8 mouse cellular contexts compared by ENCODE assay signal in the genomic region with DNA sequence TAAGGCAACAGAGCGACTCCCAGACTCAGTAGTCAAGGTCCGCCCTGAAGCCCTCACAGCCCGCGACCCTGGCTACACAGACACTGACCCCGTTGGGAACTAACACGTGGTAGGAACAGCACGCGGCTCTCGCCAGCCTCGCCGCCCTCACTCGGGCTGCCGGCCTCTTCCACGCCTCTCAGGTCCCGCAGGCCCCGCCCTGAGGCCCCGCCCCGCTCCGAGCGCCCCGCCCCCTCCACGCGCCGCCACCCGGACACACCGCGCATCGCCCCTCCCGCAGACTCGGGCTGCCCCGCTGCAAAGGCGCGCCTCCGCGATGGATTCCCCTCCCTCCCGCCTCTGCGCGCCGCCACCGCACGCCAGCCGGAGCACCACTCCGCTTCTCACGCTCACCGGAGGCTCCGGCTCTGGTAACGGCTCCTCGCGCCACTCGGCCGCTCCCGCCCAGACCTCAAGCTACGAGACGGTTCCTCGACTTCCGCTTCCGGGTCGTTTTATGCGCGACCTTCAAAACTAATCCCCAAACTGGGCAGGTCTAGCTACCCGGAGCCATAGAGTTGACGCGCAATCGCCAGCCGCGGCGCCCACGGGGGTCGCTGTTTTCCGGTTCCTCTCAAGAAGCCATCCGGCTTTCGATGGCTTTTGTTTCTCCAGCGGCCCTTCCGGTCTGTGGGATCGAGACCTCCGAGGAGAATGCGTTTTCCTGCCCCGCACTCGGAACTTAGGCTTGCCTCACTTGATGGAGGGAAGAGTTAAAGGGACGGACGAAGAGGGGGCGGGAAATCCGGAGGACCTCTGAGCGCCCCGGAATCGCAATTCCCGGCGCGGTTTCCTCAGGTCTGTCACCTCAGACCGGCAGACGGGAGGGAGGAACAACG. TPM values are rescaled to one million over a fixed set of nuclear protein-coding genes. Genes with fewer than 3 reads are reported as not detected.
A peak's percentile ranks its signal among the peaks of the same experiment; 100 is the strongest.
DNase-seq lines count a peak whose midpoint lies in the region; ATAC-seq and TF ChIP-seq lines count a peak whose summit lies in the region.

Eif1ad (plus strand) TSS at position 567 of the 878 bp plus-strand sequence.

- intact Hi-C loops in gastrocnemius, adult 2 months (cut with DNase I): loop anchor here (1.0 kb wide), 1 partner anchor 22 kb away; the partner anchor contains the start of gene Sart1
- intact Hi-C loops in left cerebral cortex, adult 2 months (cut with DNase I): loop anchor here (1.0 to 5.0 kb wide), 4 partner anchors 22 to 321 kb away; partner anchors contain the start of genes AI837181, Drap1, Map3k11 and Mus81

- peak; percentile 78 for ATAC-seq in common myeloid progenitor, adult 5-6 weeks (replicated peaks; ENCODE audit: low read depth, poor library complexity, severe bottlenecking)
- ATAC-seq in hindbrain, postnatal 0 days: peak; percentile 96
- ATAC-seq in megakaryocyte, adult 5-6 weeks (ENCODE audit: poor library complexity, severe bottlenecking): peak; percentile 88

- peaks cover 14% of the 10 kb centered on the region; the same call in 1 of the 2 replicates for H3K4me1 ChIP-seq in hindbrain, postnatal 0 days (ENCODE audit: insufficient read depth, low read length)

- TF ChIP-seq CTCF in gastrocnemius, adult 2 months (IDR thresholded peaks at IDR 0.05): peak; percentile 50
- peak; percentile 37; the same call in 1 of the 2 replicates for TF ChIP-seq CTCF in hindbrain, postnatal 0 days (IDR thresholded peaks at IDR 0.05; ENCODE audit: low read depth)
- TF ChIP-seq CTCF in left cerebral cortex, adult 2 months (IDR thresholded peaks at IDR 0.05): peak; percentile 36

- peak within 1 kb of the TSS; percentile 75 for H3K9ac ChIP-seq in hindbrain, postnatal 0 days (replicated peaks; ENCODE audit: low read length)

- under 1% methylated on average over 88 of the region's 92 CpGs for WGBS in hindbrain, postnatal 0 days

- H3K9me3 ChIP-seq in hindbrain, postnatal 0 days (ENCODE audit: low read length): no peaks in the 10 kb centered on the region

- peak within 1 kb of the TSS; percentile 80 for H3K4me3 ChIP-seq in gastrocnemius, adult 2 months
- peak within 1 kb of the TSS; percentile 94 for H3K4me3 ChIP-seq in hindbrain, postnatal 0 days (ENCODE audit: low read length)
- H3K4me3 ChIP-seq in left cerebral cortex, adult 2 months: peak within 1 kb of the TSS; percentile 88

- H3K27me3 ChIP-seq in hindbrain, postnatal 0 days (ENCODE audit: insufficient read depth, low read length): no peaks in the 10 kb centered on the region

- H3K36me3 ChIP-seq in hindbrain, postnatal 0 days (ENCODE audit: insufficient read depth, low read length): peaks cover 42% of the 10 kb centered on the region

- H3K4me2 ChIP-seq in hindbrain, postnatal 0 days (ENCODE audit: low read depth, low read length): peak within 1 kb of the TSS; percentile 95

- H3K27ac ChIP-seq in gastrocnemius, adult 2 months: peak within 1 kb of the TSS; percentile 100
- H3K27ac ChIP-seq in hindbrain, postnatal 0 days: peak within 1 kb of the TSS; percentile 92
- peak within 1 kb of the TSS; percentile 94 for H3K27ac ChIP-seq in left cerebral cortex, adult 2 months

- DNase-seq in ZHBTc4 (ENCODE audit: low read depth, low spot score): peak; percentile 99
- peak; percentile 95 for DNase-seq in gastrocnemius, adult 2 months
- peak; percentile 98 for DNase-seq in hindbrain, postnatal 0 days (ENCODE audit: low spot score)
- DNase-seq in left cerebral cortex, adult 2 months (ENCODE audit: extremely low spot score in 1 of 2, low spot score in 2 of 2): peak; percentile 91 to 94
- DNase-seq in right cerebral cortex, adult 2 months (ENCODE audit: low spot score in 2 of 2): peak; percentile 93 to 98
- DNase-seq in urinary bladder, postnatal 14 days (ENCODE audit: low spot score): peak; percentile 93

RNA-seq across cellular contexts. Expression of gene Eif1ad, which starts in this region (rescaled TPM):
- 60.0 and 61.7 TPM in 2 replicates for total RNA-seq in common myeloid progenitor, adult 5-6 weeks (2017)
- total RNA-seq in gastrocnemius, adult 2 months (2021): 10 to 100 TPM; 15.7 to 17.9 TPM
- total RNA-seq in hindbrain, postnatal 0 days (2014; rRNA removed): 21.2 and 25.2 TPM in 2 replicates
- 46.7 and 49.2 TPM in 2 replicates for polyA plus RNA-seq in hindbrain, postnatal 0 days (2015; fragmentation: Nextera tagmentation; extraction: Ambion mirVana)
- total RNA-seq in left cerebral cortex, adult 2 months (2021): 10 to 100 TPM; 23.4 to 25.5 TPM
- 19.7 and 25.8 TPM in 2 replicates for total RNA-seq in megakaryocyte, adult 5-6 weeks (2015)
- total RNA-seq in megakaryocyte, adult 5-6 weeks (2017): 33.1 and 37.4 TPM in 2 replicates

Comparison
In these comparisons a context has a peak if more than half of its experiments do, and no peak if none do; other contexts are left out.
1. Peak in every context shown above with its lines: DNase-seq, ATAC-seq, H3K4me3 ChIP-seq and H3K27ac ChIP-seq.